Mouse (Mus musculus) liver, embryonic 13.5 days (tissue): ENCODE results near the gene Mapkapk3. TPM values are rescaled to one million over a fixed set of nuclear protein-coding genes. Genes with fewer than 3 reads are reported as not detected.

Experiments used
- ATAC-seq: fragments of 200-750 bp; cut with Nextera tagmentation; 2 replicates; pipeline ENCODE4 v1.8.0; 2017; ENCODE audit warnings: low read depth, mild to moderate bottlenecking, moderate number of reproducible peaks, moderate library complexity
- DNase-seq: peaks from one replicate; pipeline ENCODE4 v3.0.0; 2022
- H3K27ac ChIP-seq: fragments of 300-500 bp; sonication (generic); 2 replicates; pipeline ENCODE4 v1.5.1; 2015; ENCODE audit warnings: moderate library complexity, mild to moderate bottlenecking, inconsistent platforms
- H3K27me3 ChIP-seq: fragments of 300-500 bp; sonication (generic); 2 replicates; pipeline ENCODE4 v1.6.1; 2015; ENCODE audit warnings: mild to moderate bottlenecking, inconsistent platforms
- H3K36me3 ChIP-seq: fragments of 300-500 bp; sonication (generic); 2 replicates; pipeline ENCODE4 v1.6.1; 2015; ENCODE audit warnings: mild to moderate bottlenecking, inconsistent platforms
- H3K4me1 ChIP-seq: fragments of 300-500 bp; sonication (generic); replicated peaks from 2 replicates; pipeline ENCODE4 v1.6.1; 2015; ENCODE audit warnings: inconsistent platforms
- H3K4me2 ChIP-seq: fragments of 300-500 bp; sonication (generic); 2 replicates; pipeline ENCODE4 v1.6.1; 2015; ENCODE audit warnings: inconsistent platforms, mild to moderate bottlenecking, moderate library complexity
- H3K4me3 ChIP-seq: fragments of 300-500 bp; sonication (generic); replicated peaks from 2 replicates; pipeline ENCODE4 v1.5.1; 2015; ENCODE audit warnings: mild to moderate bottlenecking, inconsistent platforms
- H3K9ac ChIP-seq: fragments of 300-500 bp; sonication (generic); 2 replicates; pipeline ENCODE4 v1.6.1; 2015; ENCODE audit warnings: mild to moderate bottlenecking, inconsistent platforms
- H3K9me3 ChIP-seq: fragments of 300-500 bp; sonication (generic); replicated peaks from 2 replicates; pipeline ENCODE4 v1.6.1; 2016; ENCODE audit warnings: inconsistent platforms
- WGBS: fragments of 180-500 bp; shearing (Covaris S2); methylation state at CpG from one replicate; pipeline ENCODE4 v1.1.7; 2015; ENCODE audit not compliant: insufficient replicate concordance; 5-methylcytosine and 5-hydroxymethylcytosine counted together
- polyA plus RNA-seq: library from polyadenylated mRNA; unstranded; fragments of >200 nt; fragmentation: Nextera tagmentation; extraction: Ambion mirVana; gene quantifications from 2 replicates; pipeline ENCODE4 v1.2.1, GENCODE M21; 2015

The Mapkapk3 gene
- polyA plus RNA-seq, 1 experiment from 2014 or later: 9.1 TPM

DNA sequence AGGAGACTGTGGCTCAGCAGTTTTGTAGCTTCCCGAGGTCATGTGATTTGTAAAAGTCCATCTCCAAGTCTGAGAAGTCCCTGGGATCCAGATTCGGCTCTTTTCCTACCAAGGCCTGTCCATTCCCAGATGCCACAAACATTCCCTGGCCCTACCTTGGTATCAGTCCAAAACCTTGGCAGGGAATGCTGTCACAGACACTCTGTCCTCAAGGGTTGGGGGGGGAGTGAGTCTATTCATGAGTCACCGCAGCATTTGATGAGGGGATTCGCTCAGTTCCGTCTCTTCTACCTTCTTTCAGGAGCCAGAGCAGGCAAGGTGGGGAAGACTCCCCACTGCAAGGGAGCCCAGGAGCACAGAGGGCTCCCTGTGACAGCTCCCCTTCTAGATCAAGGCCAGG, 14.0 kb downstream of the Mapkapk3 start:
- Histone ChIP-seq H3K27ac (no peak overlapping the region), H3K4me3 (no peak overlapping the region), H3K4me1 (peaks cover 52% of the 10 kb centered on the region), H3K9me3 (no peaks in the 10 kb centered on the region), H3K36me3 (no peaks in the 10 kb centered on the region), H3K9ac (no peak overlapping the region), H3K4me2 (no peak overlapping the region), H3K27me3 (no peaks in the 10 kb centered on the region)
- DNase-seq (no peak), ATAC-seq (no peak)
- 75% methylated on average over 5 of the region's 5 CpGs for WGBS

DNA sequence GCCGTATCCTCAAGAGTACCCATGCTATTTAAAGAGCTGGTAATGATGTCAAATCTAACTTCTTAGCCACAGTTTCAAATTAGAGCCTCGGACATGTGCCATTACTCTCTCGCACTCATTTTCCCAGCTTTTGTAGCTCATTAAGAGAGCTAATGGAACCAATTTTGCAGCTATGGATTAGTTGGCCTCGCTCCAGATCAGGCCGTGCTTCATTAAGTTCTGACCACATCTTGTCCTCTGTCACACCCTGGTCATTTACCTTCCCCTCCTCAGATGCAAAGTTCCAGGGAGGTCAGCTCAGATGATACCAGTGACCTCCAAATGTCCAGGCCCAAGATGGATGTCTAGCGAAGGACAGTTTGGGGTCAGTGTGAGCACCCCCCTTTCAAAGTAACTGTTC, 14.9 kb downstream of the Mapkapk3 start:
- DNase-seq (no peak), ATAC-seq (no peak)
- Histone ChIP-seq H3K4me2 (no peak overlapping the region), H3K4me3 (no peak overlapping the region), H3K27me3 (no peaks in the 10 kb centered on the region), H3K27ac (no peak overlapping the region), H3K36me3 (no peaks in the 10 kb centered on the region), H3K9ac (no peak overlapping the region), H3K4me1 (peaks cover 52% of the 10 kb centered on the region), H3K9me3 (no peaks in the 10 kb centered on the region)
- 81% methylated on average over 6 of the region's 6 CpGs for WGBS

DNA sequence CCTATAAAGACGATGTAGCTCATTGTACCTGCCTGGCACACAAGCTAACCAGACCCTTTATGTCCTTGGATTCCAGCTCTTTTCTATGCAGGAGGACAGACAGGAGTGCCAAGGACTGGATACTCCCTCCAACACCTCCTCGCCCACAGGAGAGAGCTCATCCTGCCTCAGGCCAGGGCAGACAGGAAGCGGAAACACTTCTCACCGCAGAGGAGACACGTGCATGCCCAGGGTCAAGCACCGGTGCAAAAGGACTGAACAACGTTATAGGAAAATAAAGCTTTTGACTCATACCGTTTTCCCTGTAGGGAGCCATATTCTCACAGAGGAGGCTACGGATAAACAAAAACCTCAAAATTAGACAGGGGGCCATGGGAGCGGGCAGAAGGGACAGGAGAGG, 16.5 kb downstream of the Mapkapk3 start:
- Histone ChIP-seq H3K4me2 (no peak overlapping the region), H3K9me3 (no peaks in the 10 kb centered on the region), H3K27me3 (no peaks in the 10 kb centered on the region), H3K36me3 (no peaks in the 10 kb centered on the region), H3K27ac (no peak overlapping the region), H3K9ac (no peak overlapping the region), H3K4me3 (no peak overlapping the region), H3K4me1 (peaks cover 45% of the 10 kb centered on the region)
- DNase-seq (no peak), ATAC-seq (no peak)
- 32% methylated on average over 10 of the region's 10 CpGs for WGBS

DNA sequence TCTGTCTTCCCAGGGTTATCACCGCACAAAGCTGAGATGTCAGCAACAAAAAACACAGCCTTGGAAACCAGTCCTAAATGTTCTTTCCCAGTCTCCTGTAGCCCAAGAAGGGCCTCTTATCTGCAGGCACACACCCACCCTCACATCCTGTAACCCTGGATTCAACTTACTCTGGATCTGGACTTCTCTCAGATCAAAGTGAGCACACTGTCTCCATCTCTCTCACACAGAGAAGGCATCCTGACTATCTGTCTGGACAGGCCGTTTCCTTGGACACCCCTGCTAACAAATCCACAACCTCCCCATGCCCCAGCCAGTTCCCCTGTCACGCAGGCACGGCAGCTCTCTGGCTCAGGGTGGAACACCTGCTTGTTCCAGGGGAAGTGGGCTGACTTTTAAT, 17.4 kb downstream of the Mapkapk3 start:
- DNase-seq: no peak
- no peaks in the 10 kb centered on the region for H3K36me3 ChIP-seq
- no peaks in the 10 kb centered on the region for H3K9me3 ChIP-seq
- WGBS: 13% methylated on average over 4 of the region's 4 CpGs
- no peaks in the 10 kb centered on the region for H3K27me3 ChIP-seq
- no peak overlapping the region for H3K4me3 ChIP-seq
- peak overlapping the region; percentile 29; the same call in 1 of the 2 replicates for H3K27ac ChIP-seq
- no peak overlapping the region for H3K9ac ChIP-seq
- ATAC-seq: peak; percentile 65
- H3K4me1 ChIP-seq: peaks cover 51% of the 10 kb centered on the region
- H3K4me2 ChIP-seq: no peak overlapping the region

DNA sequence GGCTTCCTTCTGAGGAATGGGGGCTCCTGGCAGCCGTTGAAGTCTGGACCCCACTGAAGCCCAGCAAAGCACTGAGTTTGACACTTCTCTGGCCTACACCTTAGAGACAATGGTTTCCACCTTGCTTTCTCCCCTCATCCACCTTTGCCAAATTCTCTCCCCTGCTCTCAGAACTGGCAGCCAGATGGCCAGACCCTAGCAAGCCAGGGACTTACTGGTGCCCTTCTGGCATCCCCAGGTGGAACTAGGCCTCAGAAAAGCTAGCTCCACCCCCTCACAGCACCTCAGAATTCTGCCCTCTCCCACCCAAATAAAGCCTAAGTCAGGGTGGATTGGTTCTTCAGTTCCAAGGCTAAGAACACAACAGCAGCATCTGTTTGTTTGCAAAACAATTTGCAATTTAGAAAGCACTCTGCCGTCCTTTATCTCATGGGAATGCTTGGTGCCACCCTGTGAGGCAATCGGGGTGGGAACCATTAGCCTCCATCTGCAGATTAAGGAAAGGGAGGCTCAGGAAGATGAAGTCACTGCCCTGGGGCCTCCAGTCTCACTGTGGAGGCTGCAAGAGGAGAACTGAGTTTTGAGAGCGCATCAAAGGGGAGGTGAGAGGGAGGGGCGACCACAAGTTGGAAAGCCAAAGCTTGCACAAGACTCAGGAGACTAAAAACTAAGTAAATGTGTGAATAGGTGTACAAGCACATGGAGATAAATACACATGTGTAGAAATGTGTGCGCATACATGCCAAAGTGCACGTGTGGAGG, 18.3 kb downstream of the Mapkapk3 start:
- no peak overlapping the region for H3K9ac ChIP-seq
- no peak overlapping the region for H3K4me3 ChIP-seq
- no peak overlapping the region for H3K4me2 ChIP-seq
- no peaks in the 10 kb centered on the region for H3K9me3 ChIP-seq
- 56% methylated on average over 7 of the region's 7 CpGs for WGBS
- H3K36me3 ChIP-seq: no peaks in the 10 kb centered on the region
- no peak overlapping the region for H3K27ac ChIP-seq
- peaks cover 51% of the 10 kb centered on the region for H3K4me1 ChIP-seq
- H3K27me3 ChIP-seq: no peaks in the 10 kb centered on the region
- ATAC-seq (no peak), DNase-seq (no peak)

DNA sequence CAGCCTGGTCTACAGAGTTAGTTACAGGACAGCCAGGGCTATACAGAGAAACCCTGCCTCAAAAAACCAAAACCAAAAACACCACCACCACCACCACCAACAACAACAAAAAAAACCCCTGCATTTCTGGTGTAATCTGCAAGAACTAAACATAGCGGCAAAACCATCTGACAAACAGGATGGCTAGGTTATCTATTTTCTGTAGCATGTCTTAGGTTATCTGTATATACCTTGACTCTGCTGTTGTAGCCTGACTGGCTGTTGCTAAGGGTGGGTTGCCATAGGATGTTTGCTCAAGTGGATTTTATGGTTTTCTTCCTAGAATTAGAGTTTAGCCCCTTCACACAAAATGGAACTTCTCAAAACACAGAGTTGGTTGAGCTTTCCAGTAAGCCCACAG, 19.9 kb downstream of the Mapkapk3 start:
- no peak overlapping the region for H3K4me3 ChIP-seq
- H3K9me3 ChIP-seq: no peaks in the 10 kb centered on the region
- WGBS: 20% methylated on average over 1 of the region's 1 CpGs
- no peak overlapping the region for H3K27ac ChIP-seq
- H3K27me3 ChIP-seq: no peaks in the 10 kb centered on the region
- no peak overlapping the region for H3K4me2 ChIP-seq
- DNase-seq (no peak), ATAC-seq (no peak)
- H3K36me3 ChIP-seq: no peaks in the 10 kb centered on the region
- H3K9ac ChIP-seq: no peak overlapping the region
- H3K4me1 ChIP-seq: peaks cover 51% of the 10 kb centered on the region

DNA sequence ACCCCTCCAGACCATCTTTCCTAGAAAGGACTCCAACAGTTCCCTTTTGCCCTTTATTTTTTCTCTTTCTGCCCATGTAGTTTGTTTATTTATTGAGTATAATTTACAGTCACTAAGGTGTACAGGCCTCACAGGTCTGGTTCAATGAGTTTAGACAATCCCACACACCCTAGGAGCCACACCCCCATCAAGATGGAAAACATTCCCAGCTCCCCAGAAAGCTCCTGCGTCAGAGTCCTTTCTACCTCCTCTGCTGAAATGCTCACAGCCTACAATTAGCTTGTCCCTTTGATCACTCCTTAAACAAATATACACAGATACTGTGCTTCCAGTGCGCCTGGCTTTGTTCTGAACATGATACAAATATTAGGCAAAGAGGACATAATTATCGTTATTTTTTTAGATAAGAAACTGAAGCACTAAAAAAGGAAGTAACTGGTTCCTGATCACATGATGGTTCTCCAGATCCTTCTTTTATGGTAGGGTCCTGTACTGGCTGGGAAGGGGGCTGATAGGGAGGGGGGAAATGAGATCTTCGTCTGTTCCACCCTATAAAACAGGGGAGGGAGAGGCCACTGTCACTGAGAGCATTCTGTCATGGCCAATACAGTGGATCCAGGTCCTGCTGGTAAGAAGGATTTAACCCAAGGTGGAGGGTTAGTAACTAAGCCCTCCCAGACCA, 21.8 kb downstream of the Mapkapk3 start:
- Histone ChIP-seq H3K27ac (no peak overlapping the region), H3K27me3 (no peaks in the 10 kb centered on the region), H3K4me3 (no peak overlapping the region), H3K4me2 (no peak overlapping the region), H3K36me3 (no peaks in the 10 kb centered on the region), H3K9me3 (no peaks in the 10 kb centered on the region), H3K4me1 (peaks cover 43% of the 10 kb centered on the region), H3K9ac (no peak overlapping the region)
- 19% methylated on average over 4 of the region's 4 CpGs for whole genome bisulfite sequencing
- DNase-seq: no peak
- no peak for ATAC-seq

DNA sequence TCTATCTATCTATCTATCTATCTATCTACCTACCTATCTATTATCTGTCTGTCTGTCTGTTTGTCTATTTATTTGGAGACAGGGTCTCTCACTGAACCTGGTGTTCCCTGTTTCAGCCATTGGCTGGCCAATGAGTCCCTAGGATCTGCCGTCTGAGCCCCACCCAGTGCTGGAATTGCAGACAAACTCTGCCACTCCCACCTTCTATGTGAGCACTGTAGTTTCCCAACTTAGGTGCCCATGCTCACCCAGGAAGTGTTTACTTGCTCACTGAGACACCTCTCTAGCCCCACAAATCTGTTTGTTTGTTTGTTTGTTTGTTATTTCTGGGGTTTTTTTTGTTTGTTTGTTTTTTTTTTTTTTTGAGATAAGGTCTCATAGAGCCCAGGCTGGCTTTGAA, 22.6 kb downstream of the Mapkapk3 start:
- H3K4me1 ChIP-seq: peaks cover 35% of the 10 kb centered on the region
- H3K4me3 ChIP-seq: no peak overlapping the region
- no peaks in the 10 kb centered on the region for H3K27me3 ChIP-seq
- H3K27ac ChIP-seq: no peak overlapping the region
- no peaks in the 10 kb centered on the region for H3K9me3 ChIP-seq
- no peak for ATAC-seq
- no peak overlapping the region for H3K9ac ChIP-seq
- H3K4me2 ChIP-seq: no peak overlapping the region
- WGBS: 43% methylated on average over 1 of the region's 1 CpGs
- no peak for DNase-seq
- no peaks in the 10 kb centered on the region for H3K36me3 ChIP-seq

DNA sequence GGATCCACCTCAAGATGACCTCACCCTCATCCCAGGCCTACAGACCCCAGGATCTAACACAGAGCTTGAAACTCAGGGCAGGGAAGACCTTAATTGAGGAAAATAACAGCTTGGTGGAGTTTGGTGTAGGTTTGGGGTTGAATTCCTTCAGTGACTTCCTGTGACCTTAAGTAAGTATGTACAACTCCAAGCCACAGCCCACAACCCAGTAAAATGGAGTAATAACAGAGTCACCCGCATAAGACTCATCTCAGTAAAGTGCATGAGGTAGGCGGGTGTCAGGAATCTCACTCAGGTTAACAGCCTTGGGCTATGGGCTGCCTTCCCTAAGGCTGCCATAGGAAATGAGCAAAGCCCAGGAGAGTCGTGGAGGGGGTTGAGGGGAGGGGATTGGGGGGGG, 24.9 kb downstream of the Mapkapk3 start:
- no peak overlapping the region for H3K27ac ChIP-seq
- no peaks in the 10 kb centered on the region for H3K27me3 ChIP-seq
- WGBS: 38% methylated on average over 3 of the region's 3 CpGs
- no peak for DNase-seq
- no peaks in the 10 kb centered on the region for H3K36me3 ChIP-seq
- no peak overlapping the region for H3K9ac ChIP-seq
- no peak overlapping the region for H3K4me3 ChIP-seq
- no peaks in the 10 kb centered on the region for H3K9me3 ChIP-seq
- no peak overlapping the region for H3K4me2 ChIP-seq
- no peak for ATAC-seq
- peaks cover 12% of the 10 kb centered on the region for H3K4me1 ChIP-seq

DNA sequence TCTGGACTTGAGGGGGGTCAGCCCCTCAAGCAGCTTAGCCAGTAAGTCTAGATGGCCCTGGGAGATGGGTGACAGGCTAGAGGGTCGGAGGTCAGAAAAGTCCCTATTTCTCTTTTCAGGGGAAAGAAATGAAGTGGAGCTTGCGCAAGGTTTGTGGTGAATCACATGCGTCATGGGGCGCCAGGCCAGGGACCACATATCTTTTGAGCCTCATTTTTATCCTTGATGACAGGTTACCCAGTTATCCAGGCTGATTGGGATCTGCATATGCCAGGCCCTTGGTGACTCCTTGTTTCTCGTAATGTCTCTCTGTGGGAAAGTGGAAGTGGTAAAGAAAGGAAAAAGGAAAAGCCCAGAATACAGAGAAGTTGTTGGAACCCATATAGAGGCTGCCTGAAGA, 25.8 kb downstream of the Mapkapk3 start:
- H3K27ac ChIP-seq: no peak overlapping the region
- no peak overlapping the region for H3K4me3 ChIP-seq
- DNase-seq (no peak), ATAC-seq (no peak)
- 68% methylated on average over 5 of the region's 5 CpGs for whole genome bisulfite sequencing
- no peaks in the 10 kb centered on the region for H3K27me3 ChIP-seq
- H3K36me3 ChIP-seq: no peaks in the 10 kb centered on the region
- no peak overlapping the region for H3K9ac ChIP-seq
- H3K4me2 ChIP-seq: no peak overlapping the region
- H3K4me1 ChIP-seq: peaks cover 7% of the 10 kb centered on the region; the same call in 1 of the 2 replicates
- H3K9me3 ChIP-seq: no peaks in the 10 kb centered on the region

DNA sequence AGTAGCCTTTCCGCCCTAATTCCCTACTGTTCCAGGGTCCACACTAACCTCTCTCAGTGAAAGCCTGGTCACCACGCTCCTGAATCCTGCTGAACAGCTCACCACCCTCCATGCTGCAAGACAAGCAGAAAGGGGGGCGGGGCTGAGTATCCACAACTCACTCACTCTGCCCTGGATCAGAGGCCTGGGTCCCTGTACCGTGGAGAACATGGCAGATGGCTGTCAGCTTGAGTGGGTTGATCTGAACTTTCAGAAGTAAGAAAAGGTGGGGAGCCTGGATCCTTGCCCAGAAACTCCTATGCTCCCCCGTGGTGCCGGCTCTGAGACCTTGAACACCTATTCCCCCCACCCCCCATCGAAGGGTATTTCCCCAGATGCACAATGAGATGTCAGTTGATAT, 27.3 kb downstream of the Mapkapk3 start:
- Histone ChIP-seq H3K4me3 (no peak overlapping the region), H3K9ac (no peak overlapping the region), H3K4me2 (no peak overlapping the region), H3K27me3 (no peaks in the 10 kb centered on the region), H3K4me1 (no peaks in the 10 kb centered on the region; the same call in 1 of the 2 replicates), H3K27ac (no peak overlapping the region), H3K36me3 (no peaks in the 10 kb centered on the region), H3K9me3 (no peaks in the 10 kb centered on the region)
- no peak for ATAC-seq
- 77% methylated on average over 7 of the region's 7 CpGs for WGBS
- no peak for DNase-seq

DNA sequence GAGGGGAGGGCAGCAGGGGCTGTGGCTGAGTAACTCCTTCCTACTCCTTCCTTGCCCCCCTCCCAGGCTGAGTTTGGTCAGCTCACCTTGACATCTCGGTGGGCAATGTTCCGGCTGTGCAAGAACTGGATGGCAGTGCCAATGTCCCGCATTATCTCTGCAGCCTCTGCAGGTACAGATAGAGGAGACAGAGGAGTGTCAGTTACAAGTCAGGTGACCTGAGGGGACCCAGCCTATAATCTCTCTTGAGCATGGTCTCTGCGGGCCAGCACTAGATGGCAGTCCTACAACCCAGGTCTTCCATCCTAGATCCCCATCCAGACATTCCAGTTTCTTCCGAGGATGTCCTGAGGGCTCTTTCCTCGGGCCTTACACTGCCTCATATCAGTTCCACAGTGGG, 27.9 kb downstream of the Mapkapk3 start:
- ATAC-seq (no peak), DNase-seq (no peak)
- H3K9ac ChIP-seq: no peak overlapping the region
- no peaks in the 10 kb centered on the region; the same call in 1 of the 2 replicates for H3K4me1 ChIP-seq
- no peak overlapping the region for H3K4me2 ChIP-seq
- H3K27ac ChIP-seq: no peak overlapping the region
- H3K27me3 ChIP-seq: no peaks in the 10 kb centered on the region
- H3K9me3 ChIP-seq: no peaks in the 10 kb centered on the region
- no peaks in the 10 kb centered on the region for H3K36me3 ChIP-seq
- WGBS: 62% methylated on average over 6 of the region's 6 CpGs
- no peak overlapping the region for H3K4me3 ChIP-seq
